Mouse (Mus musculus) limb, embryonic 14.5 days (tissue): ENCODE measurements around the gene Ing1. TPM values are rescaled to one million over a fixed set of nuclear protein-coding genes. Genes with fewer than 3 reads are reported as not detected.
A peak's percentile ranks its signal among the peaks of the same experiment; 100 is the strongest.

Experiments used
- ATAC-seq: fragments of 200-750 bp; cut with Nextera tagmentation; 2 replicates; pipeline ENCODE4 v1.8.0; 2017; ENCODE audit warnings: low read depth, moderate number of reproducible peaks, moderate TSS enrichment; ENCODE audit not compliant: low FRiP score
- DNase-seq: peaks from one replicate; pipeline ENCODE4 v3.0.0-alpha.2; 2015; ENCODE audit warnings: low spot score
- H3K27ac ChIP-seq: fragments of 300-500 bp; sonication (generic); replicated peaks from 2 replicates; pipeline ENCODE4 v1.5.1; 2014; ENCODE audit warnings: low read depth, mild to moderate bottlenecking, low read length, moderate library complexity, mixed read lengths
- H3K27me3 ChIP-seq: fragments of 300-500 bp; sonication (generic); 2 replicates; pipeline ENCODE4 v1.6.1; 2014; ENCODE audit warnings: low read length, mixed read lengths; ENCODE audit not compliant: control insufficient read depth, insufficient read depth
- H3K36me3 ChIP-seq: fragments of 300-500 bp; sonication (generic); 2 replicates; pipeline ENCODE4 v1.6.1; 2014; ENCODE audit warnings: mild to moderate bottlenecking, low read length, moderate library complexity, mixed read lengths; ENCODE audit not compliant: control insufficient read depth, insufficient read depth
- H3K4me1 ChIP-seq: fragments of 300-500 bp; sonication (generic); 2 replicates; pipeline ENCODE4 v1.6.1; 2014; ENCODE audit warnings: antibody characterized with exemption, low read length, mixed read lengths; ENCODE audit not compliant: control insufficient read depth, insufficient read depth
- H3K4me2 ChIP-seq: fragments of 300-500 bp; sonication (generic); replicated peaks from 2 replicates; pipeline ENCODE4 v1.6.1; 2014; ENCODE audit warnings: low read depth, mild to moderate bottlenecking, low read length, moderate library complexity; ENCODE audit not compliant: severe bottlenecking
- H3K4me3 ChIP-seq: fragments of 300-500 bp; sonication (generic); replicated peaks from 2 replicates; pipeline ENCODE4 v1.5.1; 2014; ENCODE audit warnings: low read length
- H3K9ac ChIP-seq: fragments of 300-500 bp; sonication (generic); 2 replicates; pipeline ENCODE4 v1.6.1; 2014; ENCODE audit warnings: mild to moderate bottlenecking, low read depth, low read length, moderate library complexity; ENCODE audit not compliant: severe bottlenecking
- H3K9me3 ChIP-seq: fragments of 300-500 bp; sonication (generic); 2 replicates; pipeline ENCODE4 v1.6.1; 2016; ENCODE audit warnings: low read length; ENCODE audit not compliant: control insufficient read depth
- POLR2A ChIP-seq: fragments of 200-500 bp; IDR thresholded peaks from 2 replicates; pipeline ENCODE4 v1.8.0; 2012; ENCODE audit warnings: inconsistent platforms, mild to moderate bottlenecking, moderate library complexity, borderline replicate concordance; ENCODE audit not compliant: insufficient read depth, insufficient read length; ENCODE audit errors: extremely low read depth
- WGBS: fragments of 180-500 bp; shearing (Covaris S2); extraction: QIAGEN DNeasy Blood & Tissue Kit; methylation state at CpG from one replicate; pipeline ENCODE4 v1.1.7; 2014; 5-methylcytosine and 5-hydroxymethylcytosine counted together
- polyA plus RNA-seq, 2 experiments: library from polyadenylated mRNA; depleted of rRNA in 1 of 2; stranded (reverse) in 1 of 2; unstranded in 1 of 2; fragments of >200 nt; fragmentation: Nextera tagmentation in 1 of 2; extraction: Ambion mirVana in 1 of 2; gene quantifications; 2 replicates each; pipeline versions ENCODE4 v1.2.1 to v1.2.3; 2012 to 2014

Gene Ing1
- polyA plus RNA-seq (2012; rRNA removed) (38.5 and 63.6 TPM in 2 replicates), polyA plus RNA-seq (2014; fragmentation: Nextera tagmentation; extraction: Ambion mirVana) (42.9 and 49.7 TPM in 2 replicates)

DNA sequence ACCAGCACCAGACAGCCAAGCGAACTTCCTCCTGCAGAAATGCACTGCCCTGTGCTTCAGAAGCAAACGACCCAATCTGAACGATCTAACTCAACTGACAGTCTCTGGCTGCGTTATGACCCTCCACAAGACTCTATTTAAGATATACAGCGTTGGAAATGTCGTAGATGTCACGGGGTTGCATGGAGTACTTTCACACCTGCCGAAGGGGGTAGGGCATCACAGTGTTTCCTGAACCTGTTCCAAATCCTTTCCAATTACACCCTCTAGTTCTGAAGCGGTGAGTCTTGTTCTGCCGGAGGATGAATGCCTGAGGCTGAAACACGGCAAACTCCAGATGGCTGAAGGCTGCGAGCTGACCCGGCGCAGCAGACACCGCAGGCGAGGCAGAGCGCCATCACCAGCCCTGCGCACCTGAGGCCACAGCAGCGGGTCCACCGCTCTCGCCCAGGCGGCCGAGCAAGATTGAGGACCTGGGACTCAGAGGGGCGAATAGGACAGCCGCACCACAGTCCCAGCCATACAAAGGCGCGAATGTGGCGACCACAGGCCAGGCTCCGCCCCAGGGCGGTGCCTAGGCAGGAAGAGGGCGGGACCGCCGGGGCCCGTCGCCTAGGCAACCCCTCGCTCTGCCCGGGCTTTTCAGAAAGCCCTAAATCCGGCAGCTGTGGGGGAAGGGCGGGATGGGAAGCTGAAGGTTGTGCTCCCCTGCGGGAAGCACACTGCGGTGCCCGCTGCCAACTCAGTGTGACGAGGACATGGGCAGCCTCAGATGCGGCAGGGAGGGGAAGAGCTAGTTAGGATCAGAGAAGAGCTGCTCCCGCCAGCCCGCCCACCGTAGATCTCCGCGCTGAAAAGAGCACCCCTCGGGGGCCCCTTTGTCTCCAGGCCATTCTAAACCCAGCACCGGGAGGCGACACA lies at the start of gene Ing1:
Gene Ing1 (plus strand): TSS at position 773 of the 921 bp plus-strand sequence.
- WGBS: 2% methylated on average over 38 of the region's 52 CpGs
- Histone ChIP-seq H3K27ac (peak within 1 kb of the TSS; percentile 96), H3K4me3 (peak within 1 kb of the TSS; percentile 94), H3K4me1 (peaks cover 11% of the 10 kb centered on the region), H3K9ac (peak within 1 kb of the TSS; percentile 90), H3K4me2 (peak within 1 kb of the TSS; percentile 59), H3K27me3 (no peaks in the 10 kb centered on the region), H3K36me3 (no peaks in the 10 kb centered on the region), H3K9me3 (no peaks in the 10 kb centered on the region)
- DNase-seq: peak; percentile 96
- peak; percentile 66; the same call in 1 of the 2 replicates for TF ChIP-seq POLR2A
- ATAC-seq: peak; percentile 73

DNA sequence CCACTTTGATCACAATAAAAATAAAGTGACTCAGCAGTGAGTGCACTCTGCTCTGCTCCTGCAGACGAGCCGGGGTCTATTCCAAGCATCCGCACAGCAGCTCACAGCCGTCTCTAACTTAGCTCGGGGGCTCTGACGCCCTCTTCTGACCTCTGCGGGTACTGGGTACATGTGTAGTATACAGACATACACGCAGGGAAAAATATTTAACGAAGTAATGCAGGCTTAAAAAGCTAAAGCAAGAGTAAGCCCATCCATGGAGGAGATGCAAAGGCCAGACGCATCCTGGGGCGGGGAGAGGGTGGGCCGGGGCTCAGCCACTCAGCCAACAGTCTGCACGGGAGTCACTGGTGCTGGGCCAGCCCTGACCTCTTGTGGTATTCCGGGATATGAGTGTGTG lies 49.3 kb upstream of the Ing1 start:
- ATAC-seq (no peak), DNase-seq (no peak)
- Histone ChIP-seq H3K4me2 (no peak overlapping the region), H3K27me3 (no peaks in the 10 kb centered on the region), H3K36me3 (peaks cover 80% of the 10 kb centered on the region), H3K27ac (no peak overlapping the region), H3K4me1 (no peaks in the 10 kb centered on the region), H3K9me3 (no peaks in the 10 kb centered on the region), H3K9ac (no peak overlapping the region), H3K4me3 (no peak overlapping the region)
- WGBS: 82% methylated on average over 14 of the region's 14 CpGs
- TF ChIP-seq POLR2A: no peak

DNA sequence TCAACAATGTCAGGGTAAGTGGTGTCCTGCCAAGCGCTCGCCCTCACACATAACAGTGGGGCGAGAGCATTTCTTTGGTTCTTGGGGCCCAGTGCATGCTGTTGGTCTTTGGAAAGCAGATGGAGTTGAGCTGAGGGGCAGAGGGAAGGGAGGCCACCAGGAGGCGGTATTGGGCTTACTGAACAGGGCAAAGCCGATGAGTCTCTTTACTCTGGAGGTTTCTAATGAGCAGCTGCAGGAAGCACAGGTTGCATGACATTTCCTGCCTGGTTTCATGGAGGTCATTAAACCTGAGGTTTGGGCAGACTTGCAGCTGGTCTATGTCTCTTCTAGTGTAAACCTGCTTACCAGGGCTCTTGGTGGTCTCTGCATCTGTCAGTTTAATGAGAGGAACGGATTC lies 48.6 kb upstream of the Ing1 start:
- Histone ChIP-seq H3K9me3 (no peaks in the 10 kb centered on the region), H3K36me3 (peaks cover 88% of the 10 kb centered on the region), H3K4me3 (no peak overlapping the region), H3K9ac (no peak overlapping the region), H3K27me3 (no peaks in the 10 kb centered on the region), H3K27ac (no peak overlapping the region), H3K4me1 (no peaks in the 10 kb centered on the region), H3K4me2 (no peak overlapping the region)
- 58% methylated on average over 6 of the region's 6 CpGs for WGBS
- peak; percentile 15 for DNase-seq
- 0 out of 2 replicates have a peak, but pooled peaks have one; percentile 38 for ATAC-seq
- TF ChIP-seq POLR2A: no peak

DNA sequence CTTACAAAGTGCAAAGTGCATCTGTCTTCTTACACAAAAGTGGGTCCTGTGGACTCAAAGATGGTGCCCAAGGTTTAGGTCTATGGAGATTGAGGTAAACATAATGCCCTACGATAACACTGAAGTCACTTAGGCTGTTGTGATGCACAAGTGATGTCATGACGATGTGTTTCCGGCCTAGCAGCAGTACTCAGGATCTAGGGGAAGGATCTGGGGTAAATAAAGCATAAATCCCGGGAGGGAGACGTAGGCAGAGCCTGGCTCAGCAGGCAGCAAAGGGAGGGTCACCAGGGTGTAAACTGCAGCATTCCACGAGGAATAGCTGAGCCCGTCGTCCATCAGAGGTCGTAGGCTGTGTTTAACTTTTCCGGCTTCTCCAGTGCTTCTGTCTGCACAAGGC lies 46.5 kb upstream of the Ing1 start:
- Histone ChIP-seq H3K9ac (no peak overlapping the region), H3K27ac (no peak overlapping the region), H3K36me3 (peaks cover 95% of the 10 kb centered on the region), H3K4me2 (no peak overlapping the region), H3K9me3 (no peaks in the 10 kb centered on the region), H3K4me3 (no peak overlapping the region), H3K4me1 (no peaks in the 10 kb centered on the region), H3K27me3 (no peaks in the 10 kb centered on the region)
- no peak for ATAC-seq
- DNase-seq: no peak
- TF ChIP-seq POLR2A: no peak
- 84% methylated on average over 10 of the region's 10 CpGs for WGBS

DNA sequence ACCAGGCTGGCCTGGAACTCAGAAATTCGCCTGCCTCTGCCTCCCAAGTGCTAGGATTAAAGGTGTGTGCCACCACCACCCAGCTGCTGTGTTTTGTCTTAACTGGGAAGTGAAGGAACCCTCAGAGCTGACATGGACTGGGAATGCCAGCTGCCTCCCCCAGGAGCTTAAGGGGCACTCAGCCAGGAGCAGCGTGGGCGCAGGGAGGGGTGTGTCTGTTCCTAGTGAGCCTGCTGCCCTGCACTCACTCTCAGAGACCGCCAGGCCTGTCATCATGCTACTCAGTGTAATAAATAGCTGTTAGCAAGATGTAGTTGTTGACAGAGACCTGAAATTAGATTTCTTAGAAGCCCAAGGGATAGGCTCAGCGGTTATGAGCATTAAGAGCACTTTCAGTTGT lies 44.4 kb upstream of the Ing1 start:
- no peaks in the 10 kb centered on the region for H3K27me3 ChIP-seq
- no peaks in the 10 kb centered on the region for H3K4me1 ChIP-seq
- H3K36me3 ChIP-seq: peaks cover 92% of the 10 kb centered on the region
- no peak overlapping the region for H3K4me3 ChIP-seq
- no peak overlapping the region for H3K4me2 ChIP-seq
- ATAC-seq (no peak), DNase-seq (no peak)
- TF ChIP-seq POLR2A: no peak
- H3K9me3 ChIP-seq: no peaks in the 10 kb centered on the region
- WGBS: 88% methylated on average over 5 of the region's 5 CpGs
- no peak overlapping the region for H3K27ac ChIP-seq
- H3K9ac ChIP-seq: no peak overlapping the region
